Mouse (Mus musculus) thymus, postnatal 25 days (tissue): ENCODE results near the gene Mib2.
"Not testable (repeated sequence)": the region's sequence is repeated elsewhere in the genome, so short reads cannot be mapped to it uniquely, and the experiment has no call there.

Source experiments
- DNase-seq: peaks from one replicate; pipeline ENCODE4 v3.0.0; 2022

The Mib2 gene

GRCm38 (mm10) chr4:155669598-155670075 lies 639 bp upstream of the Mib2 start:
- DNase-seq: no peak

- DNase-seq: no peak
Measured at GRCm38 (mm10) chr4:155666903-155667302, 2.1 kb downstream of the Mib2 start.

DNA sequence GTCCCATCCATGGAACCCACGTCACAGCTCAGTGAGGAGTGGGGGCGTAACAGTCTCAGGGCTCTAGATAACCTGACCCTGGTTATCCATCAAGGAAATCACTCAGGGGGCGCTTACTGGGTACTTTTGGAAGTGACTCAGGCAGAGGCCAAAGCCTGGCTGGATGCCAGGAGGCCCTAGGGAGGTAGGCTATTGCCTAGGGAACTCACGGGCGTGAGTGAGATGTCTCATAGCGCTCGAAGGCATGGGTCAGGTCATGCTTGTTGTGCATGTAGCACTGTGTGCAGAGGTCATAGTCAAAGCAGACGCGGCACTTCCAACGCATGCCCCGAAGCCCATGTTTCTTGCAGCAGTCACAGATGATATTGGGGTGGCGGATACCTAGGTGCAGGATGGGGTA lies 8.4 kb downstream of the Mib2 start:
- DNase-seq: no peak

- DNase-seq: no peak
Measured at GRCm38 (mm10) chr4:155658961-155659360, 10.0 kb downstream of the Mib2 start.

GRCm38 (mm10) chr4:155656214-155656751 lies 12.7 kb downstream of the Mib2 start:
- no peak for DNase-seq

- peak; percentile 67 for DNase-seq
Measured at GRCm38 (mm10) chr4:155654456-155655298, 14.3 kb downstream of the Mib2 start.

DNA sequence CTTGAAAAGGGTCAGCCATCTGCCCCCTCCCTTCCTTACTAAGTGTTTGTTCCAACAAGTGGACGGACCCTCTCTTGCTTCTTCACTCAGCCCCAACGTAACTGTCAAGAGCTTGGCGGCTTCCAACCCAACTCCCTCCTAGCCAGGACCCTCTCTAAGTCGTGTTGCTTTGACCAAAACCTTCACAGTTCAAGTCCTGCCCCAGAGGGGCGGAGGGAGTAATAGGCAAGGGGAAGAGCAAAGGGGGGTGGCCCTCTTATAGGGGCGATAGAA lies 14.9 kb downstream of the Mib2 start:
- no peak for DNase-seq

DNA sequence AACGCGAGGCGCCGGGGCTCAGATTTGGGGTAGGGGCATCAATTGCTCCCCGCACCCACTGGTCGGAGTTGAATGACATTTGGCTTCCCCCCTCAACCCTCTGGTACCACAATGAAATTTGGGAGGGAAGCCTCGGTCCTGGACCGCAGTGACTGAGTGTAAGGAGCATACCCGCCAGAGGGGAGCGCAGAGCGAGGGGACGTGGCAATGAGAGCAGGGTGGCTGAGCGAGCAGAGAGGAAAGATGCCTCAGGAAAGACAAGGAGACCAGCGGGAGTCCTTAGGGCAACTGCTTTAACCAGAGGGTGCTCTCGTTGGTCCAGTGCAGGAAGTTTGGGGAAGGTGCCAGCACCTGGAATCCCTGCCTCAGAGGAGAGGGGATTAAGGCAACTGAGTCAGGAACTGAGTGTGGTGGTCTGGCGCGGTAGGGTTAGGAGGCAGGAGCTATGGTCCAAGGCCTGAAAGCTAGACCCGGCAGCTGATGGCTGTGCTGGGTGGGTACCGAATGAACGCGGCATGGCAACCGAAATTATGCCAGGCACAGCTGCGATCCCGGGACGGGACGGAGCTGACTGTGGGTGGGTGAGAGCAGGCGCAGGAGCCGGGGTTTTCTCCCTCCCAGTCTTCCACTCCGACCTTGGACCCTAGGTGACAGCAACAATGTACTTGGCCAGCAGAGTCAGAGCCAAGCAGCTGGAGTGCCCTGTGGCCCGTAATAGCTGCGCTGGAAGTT lies 15.4 kb downstream of the Mib2 start:
- DNase-seq: no peak

- no peak for DNase-seq
Measured at GRCm38 (mm10) chr4:155653086-155653450, 15.9 kb downstream of the Mib2 start, which contains the start of gene Mmp23. TSS of gene Mmp23 (minus strand) at chr4:155653384.

DNA sequence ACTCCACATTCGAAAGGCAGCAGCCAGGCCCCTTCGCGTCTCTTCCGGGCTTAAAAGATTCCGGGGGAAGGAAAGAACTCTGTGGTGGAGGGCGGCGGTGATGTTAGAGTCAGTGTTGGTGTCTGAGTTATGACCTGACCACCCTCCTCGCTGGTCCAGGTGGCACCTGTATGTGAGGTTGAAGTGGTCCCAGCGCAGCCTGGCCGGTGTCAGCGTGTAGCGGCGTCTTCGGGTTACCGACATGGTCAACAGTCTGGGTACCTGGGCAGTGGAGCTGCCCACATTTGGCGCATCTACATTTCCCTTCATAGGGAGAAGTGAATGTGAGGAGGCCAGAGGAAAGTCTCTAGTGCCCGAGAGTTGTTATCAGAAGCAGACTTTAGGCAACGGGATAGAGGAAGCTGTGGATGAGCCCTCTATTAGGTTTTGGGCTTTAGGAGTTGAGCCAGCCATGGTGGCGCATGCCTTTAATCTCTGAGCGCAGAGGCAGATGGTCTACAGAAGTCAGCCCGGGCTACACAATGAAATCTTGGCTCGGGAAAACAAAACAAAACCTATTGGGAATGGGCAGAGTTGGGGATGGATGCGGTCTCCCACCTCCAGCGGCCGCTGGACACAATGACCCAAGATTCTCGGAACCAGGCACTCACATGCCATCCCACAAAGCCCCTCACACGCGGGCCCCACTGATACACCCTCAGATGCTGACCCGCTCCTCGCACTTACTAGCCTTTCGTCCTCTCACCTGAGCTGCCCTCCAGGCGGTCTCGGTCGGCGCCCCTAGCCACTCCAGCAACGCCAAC lies 16.5 kb downstream of the Mib2 start:
- DNase-seq: no peak

DNA sequence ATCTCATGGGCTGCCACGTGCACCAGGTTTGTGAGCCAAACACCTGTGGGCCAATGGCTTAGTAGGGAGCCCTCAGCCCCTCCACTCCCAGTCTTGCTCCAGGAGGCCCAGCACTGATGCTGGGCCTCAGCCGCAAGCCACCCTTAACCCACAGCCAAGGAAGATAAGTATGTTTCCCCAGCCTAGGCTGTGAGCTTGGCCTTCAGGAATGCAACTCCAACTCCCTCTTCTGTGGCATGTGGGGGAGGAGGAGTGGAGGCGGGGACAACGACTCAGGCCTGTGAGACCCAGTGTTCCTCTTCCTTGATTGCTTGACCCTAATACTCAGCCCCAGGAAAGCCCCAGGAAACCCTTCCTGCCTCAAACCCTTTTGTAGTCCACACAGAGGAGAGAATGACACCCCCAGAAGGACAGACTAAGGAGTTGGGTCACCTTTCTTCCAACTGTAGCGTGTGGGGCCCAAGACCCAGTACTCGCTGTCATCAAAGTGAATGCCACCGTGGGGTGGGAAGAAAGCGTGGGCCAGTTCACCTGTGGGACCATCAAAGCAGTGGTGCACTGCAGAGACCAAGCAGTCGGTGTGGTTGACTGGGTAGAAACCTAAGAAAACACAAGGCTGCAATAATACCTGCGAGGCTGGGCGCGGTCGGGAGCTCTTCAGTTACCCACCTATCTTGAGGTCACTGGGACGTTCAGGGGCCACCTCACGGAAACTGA lies 17.3 kb downstream of the Mib2 start:
- DNase-seq: no peak

DNA sequence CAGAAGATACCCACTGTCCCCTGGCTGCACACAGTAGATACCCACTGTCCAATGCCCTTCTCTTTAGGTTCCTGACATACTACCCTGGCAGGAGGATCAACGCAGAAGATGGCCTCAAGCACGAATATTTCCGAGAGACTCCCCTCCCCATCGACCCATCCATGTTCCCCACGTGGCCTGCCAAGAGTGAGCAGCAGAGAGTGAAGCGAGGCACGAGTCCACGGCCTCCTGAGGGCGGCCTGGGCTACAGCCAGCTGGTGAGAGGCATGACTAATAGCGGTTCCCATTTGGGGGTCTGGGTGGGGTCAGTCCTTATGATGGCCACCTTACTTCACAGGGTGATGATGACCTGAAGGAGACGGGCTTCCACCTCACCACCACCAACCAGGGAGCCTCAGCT lies 19.6 kb downstream of the Mib2 start:
- DNase-seq: no peak

DNA sequence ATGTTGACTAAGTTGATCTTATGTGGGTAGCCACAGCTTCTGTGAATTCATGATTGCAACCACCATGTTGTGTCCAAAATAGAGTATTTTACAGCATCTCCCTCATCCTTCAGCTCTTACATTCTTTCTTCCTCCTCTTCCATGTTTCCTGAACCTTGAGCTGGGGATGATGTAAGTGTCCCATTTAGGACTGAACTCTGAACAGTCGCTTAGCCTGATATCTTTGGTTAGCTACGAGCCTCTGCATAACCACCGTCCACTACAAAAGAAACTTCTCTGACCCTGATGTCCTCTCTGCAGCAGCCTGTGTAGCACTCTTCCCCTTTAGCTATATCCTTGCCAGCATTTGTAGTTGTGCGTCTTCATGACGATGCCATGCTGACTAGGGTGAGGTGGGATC lies 23.3 kb downstream of the Mib2 start:
- no peak for DNase-seq

- DNase-seq: not testable (repeated sequence)
Measured at GRCm38 (mm10) chr4:155645308-155645707, 23.7 kb downstream of the Mib2 start, which contains the start of gene Gm10563. TSS of gene Gm10563 (minus strand) at chr4:155645408.

DNA sequence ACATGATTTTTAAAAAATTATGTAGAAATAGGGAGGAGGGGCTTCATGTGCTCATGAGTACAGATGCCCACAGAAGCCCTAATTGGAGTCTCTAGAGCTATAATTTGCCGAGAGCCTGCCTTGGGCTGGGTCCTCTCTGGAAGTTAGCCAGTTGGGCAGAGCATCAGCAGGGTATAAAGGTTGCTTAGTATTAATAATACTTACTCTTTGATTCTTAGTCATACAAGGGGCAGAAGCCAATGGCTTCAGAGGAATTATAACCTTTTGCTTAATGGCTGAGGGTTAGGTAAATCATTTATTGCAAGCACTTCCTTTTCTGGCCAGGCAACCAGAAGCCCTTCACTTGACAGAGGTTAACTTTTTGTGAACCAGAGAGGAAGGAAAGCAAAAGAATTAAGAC lies 25.5 kb downstream of the Mib2 start:
- no peak for DNase-seq

DNA sequence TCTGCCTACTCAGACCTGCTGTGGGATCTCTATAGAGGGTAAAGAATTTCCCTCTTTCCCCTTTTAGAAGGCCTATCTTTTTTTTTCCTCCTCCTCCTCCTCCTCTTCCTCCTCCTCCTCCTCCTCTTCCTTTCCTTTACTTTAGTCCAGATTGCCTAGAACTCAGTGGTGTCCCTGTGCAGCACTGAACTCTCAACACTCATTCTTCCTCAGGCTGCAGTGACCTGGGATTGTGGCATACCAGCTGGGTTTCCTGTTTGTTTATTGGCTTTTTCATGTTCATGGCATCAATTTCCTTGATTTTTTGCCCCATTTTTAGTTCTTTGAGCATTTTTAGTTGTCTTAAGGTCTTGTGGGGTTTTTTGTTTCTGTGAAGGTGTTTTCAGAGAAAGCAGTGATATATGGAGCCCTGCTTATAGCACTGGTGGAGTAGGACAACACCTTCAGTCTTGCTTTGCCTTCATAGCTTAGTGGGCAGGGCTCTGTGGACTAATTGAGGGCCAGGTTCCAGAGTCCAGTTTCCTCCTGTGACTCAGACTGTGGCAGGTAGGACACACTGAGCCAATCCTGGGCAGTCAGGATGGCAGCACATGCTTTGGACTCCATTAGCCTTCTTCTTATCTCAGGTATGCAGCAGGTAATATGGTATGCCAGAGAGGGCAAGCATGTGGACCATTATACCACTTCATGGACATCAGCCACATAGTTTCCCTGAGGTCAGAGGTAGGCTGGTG lies 33.1 kb downstream of the Mib2 start:
- DNase-seq: no peak

- no peak for DNase-seq
Measured at GRCm38 (mm10) chr4:155630267-155630666, 38.7 kb downstream of the Mib2 start.

- peak; percentile 94 for DNase-seq
Measured at GRCm38 (mm10) chr4:155624338-155625291, 44.4 kb downstream of the Mib2 start, which contains the start of gene Cdk11b. TSS of gene Cdk11b (plus strand) at chr4:155624854.

GRCm38 (mm10) chr4:155618321-155618720 lies 50.7 kb downstream of the Mib2 start:
- DNase-seq: no peak

- DNase-seq: no peak
Measured at GRCm38 (mm10) chr4:155613264-155613663, 55.7 kb downstream of the Mib2 start.
